Mouse (Mus musculus) hindbrain, embryonic 16.5 days (tissue): ENCODE measurements around the gene Kidins220. TPM values are rescaled to one million over a fixed set of nuclear protein-coding genes. Genes with fewer than 3 reads are reported as not detected.
A peak's percentile ranks its signal among the peaks of the same experiment; 100 is the strongest.

Experiments
- ATAC-seq: fragments of 200-750 bp; cut with Nextera tagmentation; 2 replicates; pipeline ENCODE4 v1.8.0; 2017; ENCODE audit warnings: moderate TSS enrichment, moderate library complexity
- H3K27ac ChIP-seq: fragments of 300-500 bp; sonication (generic); 2 replicates; pipeline ENCODE4 v1.5.1; 2014; ENCODE audit warnings: low read depth, mild to moderate bottlenecking, control low read depth, low read length, moderate library complexity
- H3K27me3 ChIP-seq: fragments of 300-500 bp; sonication (generic); replicated peaks from 2 replicates; pipeline ENCODE4 v1.6.1; 2014; ENCODE audit warnings: low read length; ENCODE audit not compliant: control insufficient read depth, insufficient read depth
- H3K36me3 ChIP-seq: fragments of 300-500 bp; sonication (generic); 2 replicates; pipeline ENCODE4 v1.6.1; 2014; ENCODE audit warnings: mild to moderate bottlenecking, low read length, moderate library complexity, mixed read lengths; ENCODE audit not compliant: control insufficient read depth, insufficient read depth
- H3K4me1 ChIP-seq: fragments of 300-500 bp; sonication (generic); 2 replicates; pipeline ENCODE4 v1.6.1; 2014; ENCODE audit warnings: low read depth, low read length; ENCODE audit not compliant: control insufficient read depth, insufficient read depth
- H3K4me2 ChIP-seq: fragments of 300-500 bp; sonication (generic); 2 replicates; pipeline ENCODE4 v1.6.1; 2014; ENCODE audit warnings: mild to moderate bottlenecking, low read length, control low read depth, moderate library complexity
- H3K4me3 ChIP-seq: fragments of 300-500 bp; sonication (generic); 2 replicates; pipeline ENCODE4 v1.5.1; 2014; ENCODE audit warnings: mild to moderate bottlenecking, low read length, control low read depth, moderate library complexity
- H3K9ac ChIP-seq: fragments of 300-500 bp; sonication (generic); 2 replicates; pipeline ENCODE4 v1.6.1; 2014; ENCODE audit warnings: low read depth, mild to moderate bottlenecking, control low read depth, low read length, moderate library complexity
- H3K9me3 ChIP-seq: fragments of 300-500 bp; sonication (generic); 2 replicates; pipeline ENCODE4 v1.6.1; 2014; ENCODE audit warnings: mild to moderate bottlenecking, low read length, moderate library complexity; ENCODE audit not compliant: control insufficient read depth
- WGBS: fragments of 180-500 bp; shearing (Covaris S2); extraction: QIAGEN DNeasy Blood & Tissue Kit; methylation state at CpG from one replicate; pipeline ENCODE4 v1.1.7; 2014; 5-methylcytosine and 5-hydroxymethylcytosine counted together
- polyA plus RNA-seq: library from polyadenylated mRNA; unstranded; fragments of >200 nt; fragmentation: Nextera tagmentation; extraction: Ambion mirVana; gene quantifications from 2 replicates; pipeline ENCODE4 v1.2.1, GENCODE M21; 2015

The Kidins220 gene
- polyA plus RNA-seq, 1 experiment from 2014 or later, result 114 TPM

DNA sequence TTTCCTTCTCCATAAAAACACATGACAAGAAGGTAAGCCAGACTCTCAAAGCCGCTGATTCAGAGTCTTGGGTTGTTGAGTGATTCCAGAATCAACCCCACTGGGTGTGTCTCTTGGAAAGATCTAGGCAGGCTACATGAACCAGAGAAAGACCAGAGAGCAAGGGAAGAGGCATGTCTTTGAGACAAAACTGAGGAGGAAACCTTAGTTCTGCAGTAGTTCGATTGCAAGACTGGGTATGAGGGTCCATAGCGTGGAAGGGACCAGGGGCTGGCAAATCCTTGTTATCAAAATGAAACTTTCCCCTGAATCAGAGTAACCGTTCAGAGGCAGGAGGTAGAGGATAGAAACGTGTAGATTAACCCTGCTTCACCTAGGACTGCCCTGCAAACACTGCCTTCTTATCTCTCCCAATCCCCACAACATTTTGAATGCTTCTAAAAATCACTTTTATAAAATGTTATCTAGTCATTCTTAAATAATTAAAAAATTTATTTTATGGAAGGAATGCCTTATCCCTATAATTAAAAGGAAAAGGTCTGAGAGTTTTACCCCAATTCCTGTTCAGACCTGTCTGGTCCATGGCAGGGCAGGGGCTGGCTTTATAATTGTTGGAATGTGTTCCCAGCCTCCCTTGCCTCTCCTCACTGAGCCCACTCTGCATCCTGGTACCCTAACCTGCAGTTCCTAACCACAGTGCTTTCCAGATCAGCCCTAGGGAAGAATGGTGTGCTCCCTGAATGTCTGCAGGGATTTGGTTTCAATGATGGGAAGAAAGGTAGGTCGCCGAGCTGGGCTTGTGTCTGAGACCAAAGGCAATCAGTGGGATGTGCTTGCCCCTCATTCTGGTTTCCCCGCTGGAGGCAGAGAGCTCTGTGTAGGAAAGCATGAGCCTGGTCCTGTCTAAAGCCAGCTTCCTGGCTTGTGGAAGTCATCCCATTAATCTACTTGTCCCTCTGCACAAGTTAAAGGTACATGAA lies 2.1 kb upstream of the Kidins220 start:
- no peaks in the 10 kb centered on the region for H3K9me3 ChIP-seq
- no peak overlapping the region for H3K4me3 ChIP-seq
- no peak overlapping the region for H3K27ac ChIP-seq
- ATAC-seq, result no peak
- WGBS, result 74% methylated on average over 8 of the region's 8 CpGs
- H3K4me1 ChIP-seq, result peaks cover 5% of the 10 kb centered on the region
- no peaks in the 10 kb centered on the region for H3K36me3 ChIP-seq
- H3K9ac ChIP-seq, result no peak overlapping the region
- no peaks in the 10 kb centered on the region for H3K27me3 ChIP-seq
- no peak overlapping the region for H3K4me2 ChIP-seq

DNA sequence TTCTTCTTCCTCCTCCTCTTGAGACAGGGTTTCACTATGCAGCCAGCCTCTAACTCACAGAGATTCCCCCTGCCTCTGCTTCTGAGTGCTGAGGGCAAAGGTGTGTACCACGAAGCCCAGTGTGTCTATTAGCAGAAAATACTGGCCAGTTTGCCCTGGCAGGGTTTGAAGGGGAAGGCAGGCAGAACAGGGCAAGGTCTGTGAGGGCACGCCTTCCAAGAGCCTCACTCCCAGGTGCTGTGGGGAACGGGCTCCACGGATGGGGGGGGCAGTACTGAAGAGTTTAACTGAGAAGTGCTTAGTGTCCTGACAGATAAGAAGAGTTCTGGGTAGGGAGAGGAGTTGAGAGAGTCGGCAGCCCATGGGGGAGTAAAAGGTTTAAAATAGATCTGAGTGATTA lies 1.1 kb upstream of the Kidins220 start:
- no peak overlapping the region for H3K9ac ChIP-seq
- H3K9me3 ChIP-seq, result no peaks in the 10 kb centered on the region
- H3K27ac ChIP-seq, result no peak overlapping the region
- no peak for ATAC-seq
- 79% methylated on average over 5 of the region's 5 CpGs for WGBS
- H3K27me3 ChIP-seq, result no peaks in the 10 kb centered on the region
- no peaks in the 10 kb centered on the region for H3K36me3 ChIP-seq
- H3K4me3 ChIP-seq, result no peak overlapping the region
- H3K4me2 ChIP-seq, result no peak overlapping the region
- H3K4me1 ChIP-seq, result peaks cover 5% of the 10 kb centered on the region

DNA sequence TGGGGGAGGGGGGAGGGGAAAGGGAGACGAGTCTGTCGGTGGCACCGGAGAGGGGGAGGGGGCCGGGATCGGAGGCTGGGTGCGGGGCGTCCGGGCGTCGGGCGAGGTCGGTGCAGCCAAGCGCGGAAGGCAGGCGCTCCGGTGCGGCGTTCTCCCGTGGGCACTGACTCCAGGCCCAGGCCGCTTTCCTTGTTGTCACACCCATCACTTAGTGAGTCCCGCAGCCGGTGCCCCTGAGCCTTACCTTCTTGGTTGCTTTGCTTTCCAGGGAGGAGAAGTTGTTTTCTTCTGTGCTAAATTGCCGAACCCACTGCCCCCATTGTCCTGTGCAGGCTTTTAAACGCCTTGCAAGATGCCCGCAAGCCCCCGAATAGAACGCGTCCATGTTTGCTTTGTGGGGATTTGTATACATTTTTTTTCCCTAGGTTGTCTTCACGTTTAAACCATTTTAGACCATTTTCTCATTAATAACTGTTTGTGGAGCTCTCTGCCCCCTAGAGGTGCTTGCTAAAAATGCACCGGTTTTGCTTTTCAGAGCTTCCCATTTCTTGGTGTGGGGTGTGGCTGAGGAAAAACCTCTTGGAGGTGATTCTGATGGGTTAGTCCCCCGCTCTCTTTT lies 499 bp downstream of the Kidins220 start:
- Histone ChIP-seq H3K4me2 (peak overlapping the region; percentile 51), H3K27ac (peak overlapping the region; percentile 96), H3K4me1 (peaks cover 7% of the 10 kb centered on the region), H3K9ac (peak overlapping the region; percentile 83), H3K27me3 (no peaks in the 10 kb centered on the region), H3K4me3 (peak overlapping the region; percentile 86), H3K36me3 (no peaks in the 10 kb centered on the region), H3K9me3 (no peaks in the 10 kb centered on the region)
- peak; percentile 82 for ATAC-seq
- under 1% methylated on average over 27 of the region's 31 CpGs for WGBS

DNA sequence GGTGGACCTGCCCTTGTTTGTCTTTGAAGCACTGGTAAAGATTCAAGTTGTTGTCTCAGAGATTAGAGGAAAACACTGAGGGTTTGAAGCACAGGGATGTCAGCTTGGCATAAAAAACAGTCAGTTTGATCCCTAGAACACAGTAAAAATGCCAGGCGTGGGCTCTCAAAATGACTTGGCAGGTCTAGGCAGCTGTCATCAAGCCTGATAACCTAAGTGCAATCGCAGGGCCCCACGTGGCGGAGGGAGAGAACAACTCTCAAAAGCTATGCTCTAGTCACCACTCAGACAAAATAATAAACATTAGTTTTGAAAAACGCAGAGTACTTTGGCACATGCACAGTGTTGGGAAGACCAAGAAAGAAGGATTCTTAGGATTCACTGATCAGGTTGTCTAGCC lies 10.5 kb downstream of the Kidins220 start:
- no peak for ATAC-seq
- no peaks in the 10 kb centered on the region for H3K9me3 ChIP-seq
- H3K27ac ChIP-seq, result no peak overlapping the region
- H3K36me3 ChIP-seq, result peaks cover 17% of the 10 kb centered on the region
- no peak overlapping the region for H3K4me3 ChIP-seq
- no peak overlapping the region for H3K4me2 ChIP-seq
- 86% methylated on average over 5 of the region's 5 CpGs for WGBS
- H3K27me3 ChIP-seq, result no peaks in the 10 kb centered on the region
- no peak overlapping the region for H3K9ac ChIP-seq
- H3K4me1 ChIP-seq, result no peaks in the 10 kb centered on the region; the same call in 1 of the 2 replicates

DNA sequence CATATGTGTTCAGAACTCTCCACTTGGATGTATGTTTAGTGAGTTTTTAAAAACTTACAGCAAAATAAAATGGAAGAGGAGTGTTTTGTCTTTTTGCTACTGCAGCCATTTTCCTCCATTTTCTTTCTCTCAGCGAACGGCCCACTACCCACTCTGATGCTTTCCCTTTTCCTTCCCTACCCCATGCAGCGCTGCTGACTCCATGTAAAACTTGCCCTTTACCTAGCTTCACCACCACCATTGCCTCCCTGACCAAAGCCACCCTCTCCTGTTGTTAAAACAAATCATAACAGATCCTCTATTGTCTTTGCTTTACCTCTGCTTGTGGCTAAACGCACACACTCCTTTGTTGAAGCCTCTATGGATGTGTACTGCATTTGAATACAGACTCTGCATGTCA lies 20.6 kb downstream of the Kidins220 start:
- Histone ChIP-seq H3K9ac (no peak overlapping the region), H3K27me3 (no peaks in the 10 kb centered on the region), H3K4me2 (no peak overlapping the region), H3K9me3 (no peaks in the 10 kb centered on the region), H3K27ac (no peak overlapping the region), H3K36me3 (peaks cover 46% of the 10 kb centered on the region), H3K4me1 (no peaks in the 10 kb centered on the region), H3K4me3 (no peak overlapping the region)
- ATAC-seq, result no peak
- WGBS, result 86% methylated on average over 4 of the region's 4 CpGs

DNA sequence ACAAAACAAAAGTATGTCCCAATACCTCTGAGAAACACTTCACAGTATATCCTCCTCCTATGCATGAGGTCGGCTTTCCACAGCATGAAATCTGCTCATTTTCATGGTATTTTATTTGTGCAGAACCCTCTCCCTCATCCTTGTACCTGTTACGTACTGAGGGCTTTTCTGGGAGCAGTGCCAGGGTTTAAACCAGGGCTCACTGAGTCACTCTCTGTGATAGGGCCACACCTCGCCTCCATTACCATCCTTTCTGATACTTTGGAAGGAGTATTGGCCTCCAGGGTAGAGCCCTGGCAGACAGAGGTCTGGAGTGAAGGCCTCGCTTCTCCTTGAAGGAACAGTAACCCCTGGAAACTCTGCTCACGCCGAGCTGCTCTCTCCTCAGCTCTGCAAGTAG lies 30.6 kb downstream of the Kidins220 start:
- no peak for ATAC-seq
- Histone ChIP-seq H3K9ac (no peak overlapping the region), H3K4me2 (no peak overlapping the region), H3K9me3 (no peaks in the 10 kb centered on the region), H3K4me3 (no peak overlapping the region), H3K4me1 (no peaks in the 10 kb centered on the region), H3K36me3 (peaks cover 63% of the 10 kb centered on the region), H3K27ac (no peak overlapping the region), H3K27me3 (no peaks in the 10 kb centered on the region)
- WGBS, result 82% methylated on average over 6 of the region's 6 CpGs

DNA sequence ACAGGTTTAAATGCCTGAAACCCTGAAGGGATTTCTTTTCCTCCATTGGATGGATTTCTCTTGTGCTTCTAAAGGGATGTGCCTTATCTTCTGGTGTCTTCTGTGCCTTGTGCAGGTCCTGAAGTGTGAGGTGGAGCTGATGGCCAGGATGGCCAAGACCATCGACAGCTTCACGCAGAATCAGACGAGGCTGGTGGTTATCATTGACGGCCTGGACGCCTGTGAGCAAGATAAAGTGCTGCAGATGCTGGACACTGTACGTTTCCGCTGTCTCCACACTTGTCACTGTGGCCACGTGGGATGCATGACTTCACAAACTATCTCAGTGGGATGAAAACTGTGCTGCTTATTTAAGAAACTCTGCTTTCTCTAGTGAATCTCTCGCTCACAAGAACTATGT lies 35.2 kb downstream of the Kidins220 start:
- 90% methylated on average over 9 of the region's 9 CpGs for WGBS

DNA sequence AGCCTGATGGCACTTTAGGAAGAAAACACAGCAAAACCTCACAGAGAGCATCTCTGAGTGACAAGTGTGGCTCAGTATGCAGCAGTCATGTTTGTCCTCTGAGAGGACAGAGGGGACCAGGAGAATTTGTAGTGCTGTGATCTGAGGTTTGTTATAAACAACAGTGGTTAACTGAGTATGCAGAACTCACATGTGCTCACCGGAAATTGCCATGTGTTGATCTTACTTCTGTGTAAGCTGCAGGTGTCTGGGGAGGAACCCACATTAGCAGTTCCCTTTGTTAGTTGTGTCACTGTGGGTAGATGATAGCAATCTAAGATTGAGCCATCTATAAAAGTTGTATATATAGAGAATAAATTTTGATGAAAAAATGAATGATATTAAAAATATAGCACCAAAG lies 35.7 kb downstream of the Kidins220 start:
- peaks cover 63% of the 10 kb centered on the region for H3K36me3 ChIP-seq
- H3K9me3 ChIP-seq, result no peaks in the 10 kb centered on the region
- no peak overlapping the region for H3K4me2 ChIP-seq
- WGBS, result 90% methylated on average over 1 of the region's 1 CpGs
- H3K27me3 ChIP-seq, result no peaks in the 10 kb centered on the region
- no peaks in the 10 kb centered on the region for H3K4me1 ChIP-seq
- H3K4me3 ChIP-seq, result no peak overlapping the region
- no peak for ATAC-seq
- H3K27ac ChIP-seq, result no peak overlapping the region
- no peak overlapping the region for H3K9ac ChIP-seq

More for the DNA sequence above, 35.2 kb downstream of the Kidins220 start:
- ATAC-seq, result no peak
- Histone ChIP-seq H3K4me2 (no peak overlapping the region), H3K4me3 (no peak overlapping the region), H3K4me1 (no peaks in the 10 kb centered on the region), H3K27me3 (no peaks in the 10 kb centered on the region), H3K36me3 (peaks cover 63% of the 10 kb centered on the region), H3K9me3 (no peaks in the 10 kb centered on the region), H3K27ac (no peak overlapping the region), H3K9ac (no peak overlapping the region)

DNA sequence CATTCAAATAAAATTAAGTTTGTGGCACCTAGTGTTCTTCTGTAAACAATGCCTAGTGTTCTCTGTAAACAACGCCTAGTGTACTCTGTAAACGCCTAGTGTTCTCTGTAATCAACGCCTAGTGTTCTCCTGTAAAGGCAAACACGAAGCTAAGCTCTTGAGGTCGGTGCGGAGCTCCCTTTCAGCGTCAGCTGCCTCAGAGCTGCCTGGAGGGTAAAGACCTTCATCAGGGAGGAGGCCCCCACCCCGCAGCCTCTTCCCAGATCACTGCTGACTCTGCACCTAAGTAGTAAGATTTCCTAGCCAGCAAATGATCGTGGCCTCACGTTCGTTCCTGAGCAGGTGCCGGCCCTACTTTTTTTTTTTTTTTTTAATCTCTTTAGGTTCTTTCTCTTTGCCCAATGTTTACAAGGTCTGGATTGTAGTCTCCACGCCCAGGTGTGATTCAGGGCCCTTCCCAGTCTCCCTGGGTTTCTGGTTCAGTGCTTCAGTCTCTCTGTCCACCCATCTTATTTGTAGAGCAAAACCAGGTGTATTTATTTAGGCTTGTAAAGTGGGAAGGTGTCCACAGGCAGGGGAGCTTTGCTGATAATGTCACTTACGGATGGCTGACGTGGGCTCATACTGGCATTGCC lies 37.1 kb downstream of the Kidins220 start:
- peaks cover 68% of the 10 kb centered on the region for H3K36me3 ChIP-seq
- H3K27ac ChIP-seq, result no peak overlapping the region
- H3K9me3 ChIP-seq, result no peaks in the 10 kb centered on the region
- no peaks in the 10 kb centered on the region for H3K27me3 ChIP-seq
- H3K4me2 ChIP-seq, result no peak overlapping the region
- H3K4me1 ChIP-seq, result no peaks in the 10 kb centered on the region
- ATAC-seq, result no peak
- H3K4me3 ChIP-seq, result no peak overlapping the region
- 85% methylated on average over 15 of the region's 15 CpGs for WGBS
- no peak overlapping the region for H3K9ac ChIP-seq
